Mouse (Mus musculus) mature B cell (primary cell): ENCODE data around the gene Gys1.
"Not testable (repeated sequence)": the region's sequence is repeated elsewhere in the genome, so short reads cannot be mapped to it uniquely, and the experiment has no call there.

Source experiments
- in situ Hi-C: fragments of 300-500 bp; cut with MboI; formaldehyde crosslinking; loops from 2 replicates; pipeline ENCODE4 v1.14.3; 2019

Gys1 gene

DNA sequence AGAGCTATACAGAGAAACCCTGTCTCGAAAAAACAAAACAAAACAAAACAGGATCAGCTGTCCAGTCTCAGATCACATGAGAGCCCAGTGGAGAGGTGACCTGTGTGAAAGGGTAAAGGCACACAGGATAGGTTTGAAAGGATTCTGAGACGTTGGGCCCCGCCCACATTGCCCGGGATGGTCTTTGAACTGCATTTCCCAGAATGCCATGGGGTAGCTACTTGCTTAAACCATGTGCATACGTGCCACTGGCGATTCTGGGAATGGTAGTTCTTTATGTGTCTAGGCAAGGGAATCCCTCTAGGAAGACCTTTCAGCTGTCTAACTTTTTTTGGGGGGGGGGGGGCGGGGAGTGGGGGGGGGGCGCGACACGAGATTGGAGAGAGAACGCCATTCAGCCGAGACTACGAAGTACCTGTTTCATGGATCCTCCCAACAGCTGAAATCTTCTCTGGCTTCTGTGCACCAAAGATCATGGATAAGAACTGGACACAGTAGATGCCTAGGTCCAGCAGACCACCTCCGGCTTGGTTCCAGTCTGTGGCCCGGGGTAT is 46.8 kb downstream of the Gys1 start, which contains the start of gene Tulp2:
Gene Tulp2 (plus strand): TSS at position 504 of the 554 bp plus-strand sequence.
- in situ Hi-C loops: no loop called here

DNA sequence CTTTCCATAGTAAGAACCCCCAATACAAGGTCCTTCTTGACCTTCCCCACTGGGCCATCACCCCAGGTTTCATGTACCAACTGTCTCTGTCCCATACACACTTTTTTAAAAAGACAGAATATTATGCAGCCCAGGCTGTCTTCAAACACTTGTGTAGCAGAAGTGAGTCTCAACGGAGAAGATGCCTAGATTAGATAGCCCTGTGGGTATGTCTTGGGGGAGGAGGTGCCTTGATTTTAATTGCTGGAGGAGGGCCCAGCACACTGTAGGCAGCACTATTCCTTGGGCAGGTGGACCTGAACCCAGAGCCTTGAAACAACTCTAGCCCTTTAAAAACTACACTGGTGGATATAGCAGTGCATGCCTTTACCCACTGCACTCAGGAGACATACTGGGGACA is 47.5 kb downstream of the Gys1 start:
- in situ Hi-C loops: no loop called here

GRCm38 (mm10) chr7:45484985-45485384 is 50.3 kb downstream of the Gys1 start:
- in situ Hi-C loops: not testable (repeated sequence)

DNA sequence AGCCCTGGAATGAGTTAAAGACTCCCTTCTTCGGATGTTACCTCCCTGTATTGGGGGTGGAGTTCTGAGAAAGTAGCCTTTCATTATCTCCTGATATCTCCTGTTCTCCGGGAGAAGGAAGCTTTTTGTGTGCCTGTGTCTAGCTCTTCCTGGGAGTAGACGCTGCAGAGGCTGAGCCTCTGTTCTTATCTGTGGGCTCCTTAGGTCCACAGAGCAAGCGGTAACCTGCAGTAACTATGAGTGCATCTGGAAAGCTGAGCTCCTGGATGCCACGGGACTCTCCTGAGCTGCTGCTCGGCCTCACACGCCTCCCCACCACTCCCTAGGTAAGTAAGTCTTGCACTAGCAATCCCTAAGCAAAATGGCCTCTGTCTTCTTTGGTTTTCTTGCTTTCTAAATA is 51.5 kb downstream of the Gys1 start:
- in situ Hi-C loops: no loop called here

DNA sequence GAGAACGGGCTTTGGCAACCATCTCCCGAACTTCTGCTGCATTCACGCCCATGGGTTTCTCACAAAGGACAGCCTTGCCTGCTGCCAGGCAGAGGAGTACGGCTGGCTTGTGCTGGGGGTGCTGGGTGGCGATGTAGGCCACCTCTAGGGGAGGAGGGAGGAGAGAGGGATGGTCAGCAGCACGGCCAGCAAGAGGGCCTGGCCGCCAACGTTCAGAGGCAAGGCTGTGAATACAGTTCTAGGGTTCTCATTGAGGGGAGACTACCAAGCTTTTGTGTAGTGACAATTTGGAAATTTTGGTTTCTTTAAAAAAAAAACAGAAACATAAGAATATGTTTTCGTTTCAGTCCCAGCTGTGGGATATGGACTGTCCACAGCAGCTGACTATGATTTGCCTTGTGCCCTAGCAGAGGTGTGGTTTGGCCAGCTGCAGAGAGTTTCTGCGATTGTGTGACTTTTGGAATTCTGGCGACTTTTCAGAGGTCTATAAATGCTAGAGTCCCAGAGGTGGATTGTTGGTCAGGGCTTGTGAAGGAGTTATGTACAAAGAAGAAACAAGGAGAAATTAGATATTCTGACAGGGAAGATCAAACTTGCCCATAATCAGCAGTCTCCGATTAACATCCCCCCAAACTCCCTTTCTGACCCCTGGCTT is 52.2 kb downstream of the Gys1 start, which contains the start of gene Gm45808:
Gene Gm45808 (minus strand): TSS at position 51 of the 655 bp plus-strand sequence.
- in situ Hi-C loops: no loop called here

DNA sequence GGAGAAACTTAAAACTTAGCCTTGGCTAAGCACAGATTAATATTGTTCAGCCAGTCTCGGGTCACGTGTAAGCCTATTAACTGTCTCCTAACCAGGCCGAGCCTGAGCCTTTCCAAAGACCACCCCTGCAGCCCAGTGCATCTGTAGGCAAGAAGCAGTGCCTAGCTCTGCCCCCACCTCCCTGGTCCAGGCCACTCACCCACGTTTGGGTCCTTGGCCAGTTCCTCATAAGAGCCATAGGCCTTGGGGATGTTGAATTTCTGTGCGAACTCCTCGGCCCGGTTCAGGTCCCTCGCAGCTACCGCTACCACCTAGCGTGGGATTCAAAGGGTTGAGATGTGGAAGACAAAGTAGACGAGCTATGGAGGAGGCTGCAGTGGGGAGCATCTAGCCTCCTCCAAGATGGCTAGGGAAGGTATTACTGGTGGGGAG is 53.2 kb downstream of the Gys1 start:
- in situ Hi-C loops: no loop called here

DNA sequence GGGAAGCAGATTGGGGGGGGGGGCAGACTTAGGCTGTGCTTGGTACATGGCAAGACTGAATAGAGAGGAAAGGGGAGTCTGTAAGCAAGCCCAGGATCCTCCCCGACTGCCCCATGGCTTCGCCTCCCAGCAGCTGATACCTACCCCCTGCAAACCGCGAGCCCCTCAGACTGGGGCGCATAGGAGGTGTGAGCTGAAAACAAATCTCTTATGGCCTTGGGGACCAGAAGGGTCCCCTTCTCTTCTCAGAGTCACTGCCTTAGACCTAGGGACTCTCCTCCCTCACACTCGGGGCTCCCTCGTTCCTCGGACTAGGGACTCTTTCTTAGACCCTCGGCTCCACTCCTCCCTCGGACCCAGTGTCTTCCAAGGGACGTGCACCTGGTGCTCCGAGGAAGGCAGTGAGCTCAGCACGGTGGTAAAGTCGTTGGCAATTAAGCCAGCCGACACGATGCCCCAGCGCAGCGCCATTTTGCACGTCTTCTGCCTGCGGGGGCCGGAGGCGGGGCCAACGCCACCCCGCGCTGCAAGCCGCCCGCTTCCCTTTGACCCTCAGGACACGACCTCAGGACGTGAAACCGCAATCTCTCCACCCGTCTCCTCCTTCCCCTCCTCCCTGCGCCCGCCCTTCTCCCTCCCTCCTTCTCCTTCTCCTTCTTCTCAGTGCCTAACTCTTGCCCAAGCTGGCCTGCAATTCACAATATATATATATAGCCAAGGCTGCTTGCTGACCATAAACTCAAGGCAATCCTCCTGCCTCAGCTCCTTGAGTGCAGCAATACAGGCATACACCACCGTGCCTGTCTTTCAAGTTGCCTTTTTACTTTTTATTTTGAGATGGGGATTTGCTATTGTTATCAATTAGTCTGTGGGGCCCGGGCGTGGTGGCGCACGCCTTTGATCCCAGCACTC is 53.9 kb downstream of the Gys1 start, which contains the start of gene Dhdh:
Gene Dhdh (minus strand): TSS at position 513 of the 912 bp plus-strand sequence.
- in situ Hi-C loops: no loop called here

GRCm38 (mm10) chr7:45489578-45489977 is 54.9 kb downstream of the Gys1 start:
- in situ Hi-C loops: no loop called here

DNA sequence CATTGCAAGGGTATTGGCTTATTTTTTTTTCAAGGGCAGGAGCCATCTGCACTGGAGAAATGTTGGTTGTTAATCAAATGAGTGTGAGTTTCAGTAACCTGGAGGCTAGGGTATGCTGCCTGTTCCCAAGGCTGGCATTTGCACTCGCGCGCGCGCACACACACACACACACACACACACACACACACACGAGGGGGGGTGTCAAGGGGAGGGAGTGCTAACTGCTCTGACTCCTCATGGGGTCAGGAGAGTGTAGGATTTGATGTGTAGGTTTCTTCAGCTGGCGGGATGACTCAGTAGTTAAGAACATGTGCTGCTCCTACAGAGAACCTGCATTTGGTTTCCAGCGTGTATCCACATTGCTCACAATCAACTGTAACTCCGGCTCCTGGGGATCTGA is 56.2 kb downstream of the Gys1 start:
- in situ Hi-C loops: no loop called here

DNA sequence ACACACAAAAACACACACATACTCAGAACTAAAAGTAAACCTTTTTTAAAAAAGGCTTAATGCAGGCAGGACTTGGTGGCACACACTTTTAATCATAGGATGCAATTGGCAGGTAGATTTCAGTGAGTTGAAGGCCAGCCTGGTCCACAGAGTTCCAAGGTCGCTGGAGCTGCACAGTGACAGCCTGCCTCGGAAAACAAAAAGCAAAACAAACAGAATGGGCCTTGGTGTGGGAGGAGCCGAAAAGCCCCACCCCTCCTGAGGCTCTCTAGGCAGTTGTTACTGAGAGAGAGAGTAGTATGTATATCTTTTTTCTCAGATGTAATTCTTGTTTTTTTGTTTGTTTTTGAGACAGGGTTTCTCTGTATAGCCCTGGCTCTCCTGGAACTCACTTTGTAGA is 56.6 kb downstream of the Gys1 start:
- in situ Hi-C loops: no loop called here

DNA sequence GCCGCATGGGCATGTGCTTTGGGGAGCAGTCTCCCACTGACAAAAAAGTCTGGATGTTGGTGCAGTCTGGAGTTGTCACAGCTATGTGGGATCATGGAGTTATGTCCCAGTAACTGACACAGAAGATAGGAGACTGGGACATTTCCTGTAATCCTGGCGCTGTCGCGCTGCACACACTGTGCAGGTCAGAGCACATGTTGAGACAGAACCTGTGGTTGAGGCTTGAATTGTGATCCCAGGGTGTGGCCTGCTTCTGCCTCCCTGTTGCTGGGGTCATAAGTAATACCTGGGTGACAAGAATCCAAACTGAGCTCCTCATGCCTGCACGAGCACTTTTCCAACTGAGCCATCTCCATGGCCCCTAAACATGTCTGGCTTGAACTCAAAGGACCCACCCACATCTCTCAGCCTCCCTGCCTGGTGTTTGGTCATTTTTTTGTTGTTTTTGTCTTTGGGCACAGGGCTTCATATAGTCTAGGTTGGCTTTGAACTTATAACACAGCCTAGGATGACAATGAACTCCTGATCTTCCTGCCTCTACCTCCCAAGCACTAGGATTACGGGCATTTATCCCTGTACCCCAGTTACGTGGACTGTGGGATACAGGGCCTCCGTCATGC is 57.7 kb downstream of the Gys1 start:
- in situ Hi-C loops: no loop called here

- in situ Hi-C loops: no loop called here
These were observed 58.3 kb downstream of the Gys1 start for GRCm38 (mm10) chr7:45492951-45493350.

DNA sequence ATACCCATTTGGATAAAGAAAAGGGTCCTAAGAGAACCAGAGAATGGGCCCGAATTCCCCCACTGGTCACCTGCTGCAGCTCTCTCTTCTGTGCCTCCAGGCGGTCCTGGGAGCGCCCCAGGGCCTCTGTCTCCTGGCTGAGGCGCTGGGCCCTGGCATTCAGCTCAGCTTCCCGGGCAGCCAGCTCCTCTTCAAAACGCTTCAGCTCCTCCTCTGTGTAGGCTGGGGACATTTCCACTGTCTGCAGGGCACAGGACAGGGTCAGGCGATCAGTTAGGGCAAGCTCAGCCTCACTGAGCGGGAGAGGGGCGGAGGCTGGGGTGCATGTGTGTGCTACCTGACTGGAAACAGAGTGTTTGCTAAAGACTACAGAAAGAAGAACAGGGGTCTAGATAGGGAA is 59.9 kb downstream of the Gys1 start:
- in situ Hi-C loops: no loop called here

- in situ Hi-C loops: no loop called here
These were observed 63.8 kb downstream of the Gys1 start for GRCm38 (mm10) chr7:45498427-45498826.
